Mouse (Mus musculus) G1E (cell line): Measurements from ENCODE around the gene 4930519G04Rik.

ENCODE experiments used
- CTCF ChIP-seq: IDR thresholded peaks from 2 replicates; pipeline ENCODE4 v1.5.1; 2012; ENCODE audit warnings: low read depth, low read length, inconsistent platforms, mixed read lengths
- GATA1 ChIP-seq: IDR thresholded peaks from 2 replicates; pipeline ENCODE4 v1.6.1; 2012; ENCODE audit warnings: borderline replicate concordance, low read length, inconsistent platforms, mixed read lengths

DNA sequence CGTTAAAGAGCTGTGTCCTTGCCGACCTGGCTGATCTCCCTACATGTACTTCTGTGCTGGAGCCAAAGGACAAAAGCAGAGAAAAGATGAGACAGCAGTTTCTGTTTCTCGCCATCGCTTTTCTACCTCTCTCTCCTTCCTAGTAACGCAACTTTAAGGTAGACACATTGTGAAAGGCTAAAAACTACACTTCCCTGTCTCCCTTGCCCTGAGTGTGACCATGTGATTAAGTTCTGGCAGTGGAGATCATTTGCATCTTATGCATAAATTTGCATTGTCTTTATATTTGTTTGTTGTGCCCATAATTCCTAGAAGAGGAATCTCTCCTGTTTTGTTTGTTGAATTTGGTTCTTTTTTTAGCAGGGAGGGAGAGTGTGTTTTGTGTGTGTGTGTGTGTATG, 62.4 kb downstream of the 4930519G04Rik start:
- TF ChIP-seq CTCF (no peak), GATA1 (no peak)
